Mouse (Mus musculus) yolk sac, embryonic 10.5 days (tissue): ENCODE measurements around the gene Tex2.
"Not testable (repeated sequence)": the region's sequence is repeated elsewhere in the genome, so short reads cannot be mapped to it uniquely, and the experiment has no call there.

Source experiments
- DNase-seq: peaks from one replicate; pipeline ENCODE4 v3.0.0-alpha.2; 2017; ENCODE audit warnings: low spot score

The Tex2 gene

GRCm38 (mm10) chr11:106579146-106579545 lies 34.1 kb downstream of the Tex2 start:
- DNase-seq, result no peak

GRCm38 (mm10) chr11:106577624-106578355 lies 35.4 kb downstream of the Tex2 start:
- not testable (repeated sequence) for DNase-seq

GRCm38 (mm10) chr11:106574456-106574855 lies 38.8 kb downstream of the Tex2 start:
- DNase-seq, result no peak

GRCm38 (mm10) chr11:106573476-106574240 lies 39.6 kb downstream of the Tex2 start:
- no peak for DNase-seq

- DNase-seq, result no peak
Observed at GRCm38 (mm10) chr11:106572958-106573357, 40.3 kb downstream of the Tex2 start.

- no peak for DNase-seq
Observed at GRCm38 (mm10) chr11:106572020-106572782, 41.0 kb downstream of the Tex2 start.

- no peak for DNase-seq
Observed at GRCm38 (mm10) chr11:106571026-106571983, 41.9 kb downstream of the Tex2 start.

GRCm38 (mm10) chr11:106568329-106568960 lies 44.8 kb downstream of the Tex2 start:
- no peak for DNase-seq

- no peak for DNase-seq
Observed at GRCm38 (mm10) chr11:106566040-106566785, 47.0 kb downstream of the Tex2 start.

- DNase-seq, result no peak
Observed at GRCm38 (mm10) chr11:106564261-106564660, 49.0 kb downstream of the Tex2 start.

- DNase-seq, result no peak
Observed at GRCm38 (mm10) chr11:106562707-106563106, 50.5 kb downstream of the Tex2 start.

GRCm38 (mm10) chr11:106559773-106560172 lies 53.5 kb downstream of the Tex2 start:
- no peak for DNase-seq

- DNase-seq, result no peak
Observed at GRCm38 (mm10) chr11:106558008-106558407, 55.2 kb downstream of the Tex2 start.

GRCm38 (mm10) chr11:106557398-106557797 lies 55.8 kb downstream of the Tex2 start:
- DNase-seq, result no peak

GRCm38 (mm10) chr11:106556689-106557088 lies 56.5 kb downstream of the Tex2 start:
- no peak for DNase-seq

- peak; percentile 88 for DNase-seq
Observed at GRCm38 (mm10) chr11:106555805-106556615, 57.2 kb downstream of the Tex2 start.

- DNase-seq, result no peak
Observed at GRCm38 (mm10) chr11:106550398-106550797, 62.8 kb downstream of the Tex2 start.

GRCm38 (mm10) chr11:106546081-106546480 lies 67.1 kb downstream of the Tex2 start:
- no peak for DNase-seq

- no peak for DNase-seq
Observed at GRCm38 (mm10) chr11:106544916-106545315, 68.3 kb downstream of the Tex2 start.
